Mouse (Mus musculus) adrenal gland (tissue): ENCODE measurements around the gene Hexim1.

Experiments used
- intact Hi-C: fragments of 180-260 bp; cut with DNase I; formaldehyde crosslinking; loops from one replicate; pipeline ENCODE4 v1.15.1; 2025

The Hexim1 gene

GRCm38 (mm10) chr11:103115163-103116007 is 646 bp upstream of the Hexim1 start:
- intact Hi-C loops, result loop anchor here (2.0 kb wide), 2 partner anchors 17 to 43 kb away; partner anchors contain the start of gene Hexim2

GRCm38 (mm10) chr11:103116959-103117590 is 1.0 kb downstream of the Hexim1 start:
- intact Hi-C loops, result loop anchor here (2.0 kb wide), 2 partner anchors 16 to 42 kb away; partner anchors contain the start of gene Hexim2

GRCm38 (mm10) chr11:103117591-103118009 is 1.6 kb downstream of the Hexim1 start:
- intact Hi-C loops, result loop anchor here (2.0 kb wide), 2 partner anchors 15 to 41 kb away; partner anchors contain the start of gene Hexim2

GRCm38 (mm10) chr11:103118866-103119265 is 2.8 kb downstream of the Hexim1 start:
- intact Hi-C loops, result no loop called here

GRCm38 (mm10) chr11:103119609-103120008 is 3.6 kb downstream of the Hexim1 start:
- intact Hi-C loops, result no loop called here

GRCm38 (mm10) chr11:103120315-103120714 is 4.3 kb downstream of the Hexim1 start:
- intact Hi-C loops, result no loop called here

GRCm38 (mm10) chr11:103131701-103132575 is 15.9 kb downstream of the Hexim1 start, which contains the start of gene Hexim2:
Gene Hexim2, plus strand, starts transcription at chr11:103132429.
- intact Hi-C loops, result loop anchor here (2.0 kb wide), 1 partner anchor 15 kb away; the partner anchor contains the start of gene Hexim1

- intact Hi-C loops, result loop anchor here (2.0 kb wide), 1 partner anchor 16 kb away; the partner anchor contains the start of gene Hexim1
Measured at GRCm38 (mm10) chr11:103132576-103133455, 16.8 kb downstream of the Hexim1 start.

- intact Hi-C loops, result loop anchor here (2.0 kb wide), 1 partner anchor 17 kb away; the partner anchor contains the start of gene Hexim1
Measured at GRCm38 (mm10) chr11:103133456-103134185, 17.6 kb downstream of the Hexim1 start.

GRCm38 (mm10) chr11:103134221-103134620 is 18.2 kb downstream of the Hexim1 start:
- intact Hi-C loops, result no loop called here

GRCm38 (mm10) chr11:103136039-103136577 is 20.1 kb downstream of the Hexim1 start:
- intact Hi-C loops, result no loop called here

- intact Hi-C loops, result no loop called here
Measured at GRCm38 (mm10) chr11:103139951-103140762, 24.1 kb downstream of the Hexim1 start.

GRCm38 (mm10) chr11:103140763-103141100 is 24.7 kb downstream of the Hexim1 start:
- intact Hi-C loops, result no loop called here

GRCm38 (mm10) chr11:103141101-103141943 is 25.3 kb downstream of the Hexim1 start:
- intact Hi-C loops, result no loop called here

- intact Hi-C loops, result no loop called here
Measured at GRCm38 (mm10) chr11:103141944-103142255, 25.9 kb downstream of the Hexim1 start.

- intact Hi-C loops, result no loop called here
Measured at GRCm38 (mm10) chr11:103142441-103143182, 26.6 kb downstream of the Hexim1 start.
